Mouse (Mus musculus) G1E (cell line): ENCODE data around the gene Vsig2. TPM values are rescaled to one million over a fixed set of nuclear protein-coding genes. Genes with fewer than 3 reads are reported as not detected.

ENCODE experiments used
- ATAC-seq: 2 replicates; pipeline ENCODE4 v1.8.0; 2016; ENCODE audit warnings: mild to moderate bottlenecking; ENCODE audit not compliant: insufficient number of reproducible peaks, poor library complexity, low FRiP score, severe bottlenecking; ENCODE audit errors: extremely low read depth
- DNase-seq: peaks from one replicate; pipeline ENCODE4 v3.0.0; 2012; ENCODE audit warnings: low spot score
- H3K27me3 ChIP-seq: 2 replicates; pipeline ENCODE4 v1.6.1; 2012; ENCODE audit warnings: mild to moderate bottlenecking, low read length, inconsistent platforms; ENCODE audit not compliant: insufficient read depth
- H3K36me3 ChIP-seq: replicated peaks from 2 replicates; pipeline ENCODE3; 2012; ENCODE audit warnings: mild to moderate bottlenecking, inconsistent platforms
- H3K4me1 ChIP-seq: 2 replicates; pipeline ENCODE4 v1.6.1; 2012; ENCODE audit warnings: low read depth, low read length, inconsistent platforms, mixed read lengths; ENCODE audit not compliant: insufficient read depth
- H3K4me3 ChIP-seq: 2 replicates; pipeline ENCODE4 v1.5.1; 2012; ENCODE audit warnings: low read depth, mild to moderate bottlenecking, inconsistent platforms, low read length, moderate library complexity, mixed read lengths
- H3K9me3 ChIP-seq: replicated peaks from 2 replicates; pipeline ENCODE4 v1.6.1; 2012; ENCODE audit warnings: inconsistent platforms
- CTCF ChIP-seq: IDR thresholded peaks from 2 replicates; pipeline ENCODE4 v1.5.1; 2012; ENCODE audit warnings: low read depth, low read length, inconsistent platforms, mixed read lengths
- GATA1 ChIP-seq: IDR thresholded peaks from 2 replicates; pipeline ENCODE4 v1.6.1; 2012; ENCODE audit warnings: borderline replicate concordance, low read length, inconsistent platforms, mixed read lengths
- GATA2 ChIP-seq: IDR thresholded peaks from 2 replicates; pipeline ENCODE4 v1.6.1; 2012; ENCODE audit warnings: low read depth, low read length, inconsistent platforms, borderline replicate concordance
- POLR2AphosphoS5 ChIP-seq: IDR thresholded peaks from 2 replicates; pipeline ENCODE4 v1.6.1; 2012; ENCODE audit warnings: low read depth, low read length, inconsistent platforms; ENCODE audit not compliant: insufficient replicate concordance
- TAL1 ChIP-seq: conservative IDR thresholded peaks from 2 replicates; pipeline ENCODE4 v1.6.1; 2012; ENCODE audit warnings: low read depth, low read length, inconsistent platforms, mixed read lengths
- polyA plus RNA-seq: library from polyadenylated mRNA; stranded (reverse); fragments of >175 nt; gene quantifications from 2 replicates; pipeline ENCODE4 v1.2.3, GENCODE M21; 2012
- total RNA-seq, 2 experiments: library from RNA; stranded (forward) in 1 of 2; stranded (reverse) in 1 of 2; fragments of 200-1000 nt in 1 of 2; fragments of >200 nt in 1 of 2; fragmentation: Nextera tagmentation in 1 of 2; gene quantifications; 2 replicates each; pipeline ENCODE4 v1.2.3; 2014 to 2017

Gene Vsig2
- total and polyA plus RNA-seq, 3 experiments = 3.0 TPM; not detected in 2

DNA sequence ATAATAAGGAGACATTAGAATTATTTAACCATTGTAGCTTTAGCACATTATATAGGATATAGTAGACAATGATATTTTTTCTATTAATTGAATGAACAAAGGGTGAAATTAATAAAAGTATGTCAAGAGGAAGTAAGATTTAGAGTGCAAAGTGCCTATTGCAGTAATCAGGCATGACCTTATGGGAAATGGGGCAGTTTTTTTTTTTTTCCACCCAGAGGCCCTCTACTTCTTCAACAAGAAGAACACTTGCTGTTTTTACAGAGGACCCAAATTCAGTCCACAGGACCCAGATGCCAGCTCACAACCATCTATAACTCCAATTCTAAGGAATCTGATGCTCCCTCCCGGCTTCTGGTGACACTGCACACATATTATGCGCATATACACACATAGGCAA, 21.6 kb downstream of the Vsig2 start:
- H3K4me3 ChIP-seq = no peak overlapping the region
- H3K27me3 ChIP-seq = no peaks in the 10 kb centered on the region
- ATAC-seq (no peak), DNase-seq (no peak)
- H3K36me3 ChIP-seq = no peaks in the 10 kb centered on the region
- H3K4me1 ChIP-seq = peaks cover 74% of the 10 kb centered on the region
- H3K9me3 ChIP-seq = no peaks in the 10 kb centered on the region
- no peak for TF ChIP-seq POLR2AphosphoS5
- TF ChIP-seq CTCF = no peak
- TF ChIP-seq GATA1 = no peak
- TF ChIP-seq GATA2 = no peak
- no peak for TF ChIP-seq TAL1

DNA sequence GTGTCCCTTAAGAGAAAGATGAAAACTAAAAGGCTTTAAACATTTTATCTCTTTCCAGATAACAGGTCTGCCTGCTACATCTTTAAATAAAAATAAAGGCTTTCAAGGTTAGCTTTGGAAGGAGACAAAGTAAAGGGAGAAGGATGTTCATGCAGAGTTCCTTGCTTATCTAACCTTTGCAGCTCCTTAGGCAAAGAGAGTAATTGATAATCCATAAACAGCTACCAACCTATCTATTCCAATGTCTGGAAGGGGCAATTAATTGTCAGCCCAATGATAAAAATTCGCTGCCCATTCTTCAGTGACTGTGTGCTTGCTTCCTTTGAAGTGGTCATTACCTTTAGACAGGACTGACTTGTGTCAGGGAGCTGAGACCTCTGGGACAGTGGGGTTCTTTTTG, 24.8 kb downstream of the Vsig2 start:
- H3K36me3 ChIP-seq = no peaks in the 10 kb centered on the region
- no peak overlapping the region for H3K4me3 ChIP-seq
- ATAC-seq (peak; percentile 55), DNase-seq (no peak)
- no peaks in the 10 kb centered on the region for H3K27me3 ChIP-seq
- H3K9me3 ChIP-seq = no peaks in the 10 kb centered on the region
- peaks cover 78% of the 10 kb centered on the region for H3K4me1 ChIP-seq
- peak; percentile 79 for TF ChIP-seq TAL1
- no peak for TF ChIP-seq GATA1
- no peak for TF ChIP-seq GATA2

DNA sequence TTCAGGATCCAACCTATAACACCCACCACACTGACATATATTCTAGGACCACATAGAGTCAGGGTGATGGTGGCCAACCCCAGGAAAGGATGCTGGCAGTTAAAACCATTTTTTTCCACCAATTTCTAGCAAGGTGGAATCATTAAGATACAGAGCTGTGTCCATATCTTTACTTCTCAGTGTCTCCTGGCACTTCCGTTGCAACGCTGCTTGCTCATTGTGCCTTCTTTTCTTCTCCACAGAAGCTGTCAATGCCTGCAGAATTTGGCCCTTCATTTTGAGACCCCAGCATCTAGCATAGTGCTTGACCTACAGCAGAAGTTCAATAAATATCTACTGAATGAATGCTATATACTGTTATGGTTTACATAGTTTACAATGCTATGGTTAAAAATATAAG, 28.0 kb downstream of the Vsig2 start:
- peaks cover 97% of the 10 kb centered on the region for H3K4me1 ChIP-seq
- no peak overlapping the region for H3K4me3 ChIP-seq
- ATAC-seq (peak; percentile 47), DNase-seq (no peak)
- H3K36me3 ChIP-seq = no peaks in the 10 kb centered on the region
- H3K9me3 ChIP-seq = no peaks in the 10 kb centered on the region
- no peaks in the 10 kb centered on the region for H3K27me3 ChIP-seq
- TF ChIP-seq CTCF = no peak
- peak; percentile 71 for TF ChIP-seq TAL1
- no peak for TF ChIP-seq POLR2AphosphoS5

DNA sequence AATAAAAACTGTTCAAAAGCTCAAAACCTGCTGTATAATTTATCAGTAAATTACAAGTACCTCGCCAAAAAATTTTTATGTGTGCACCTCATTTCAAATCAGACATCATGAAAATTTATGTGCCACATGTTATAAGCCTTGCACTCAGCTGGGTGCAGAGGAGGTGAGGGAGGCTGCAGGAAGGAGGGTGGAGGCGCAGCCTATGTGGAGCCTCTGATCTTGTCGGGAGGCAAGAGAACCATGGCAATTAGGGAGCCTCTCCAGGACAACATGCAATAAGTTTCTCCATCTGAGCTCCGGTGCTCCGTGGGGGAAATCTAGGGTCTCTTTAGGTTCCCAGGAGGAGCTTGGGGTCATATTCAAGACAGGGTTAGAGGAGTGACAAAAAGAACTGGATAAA, 28.4 kb downstream of the Vsig2 start:
- ATAC-seq (peak; percentile 35; the same call in 1 of the 2 replicates), DNase-seq (no peak)
- peaks cover 97% of the 10 kb centered on the region for H3K4me1 ChIP-seq
- H3K4me3 ChIP-seq = peak overlapping the region; percentile 10; the same call in 1 of the 2 replicates
- no peaks in the 10 kb centered on the region for H3K36me3 ChIP-seq
- H3K9me3 ChIP-seq = no peaks in the 10 kb centered on the region
- no peak for TF ChIP-seq GATA1
- no peaks in the 10 kb centered on the region for H3K27me3 ChIP-seq

GRCm38 (mm10) chr9:37567892-37568604, 29.0 kb downstream of the Vsig2 start:
- Histone ChIP-seq H3K9me3 (no peaks in the 10 kb centered on the region), H3K27me3 (no peaks in the 10 kb centered on the region), H3K4me3 (peak overlapping the region; percentile 56; the same call in 1 of the 2 replicates), H3K36me3 (no peaks in the 10 kb centered on the region), H3K4me1 (peaks cover 98% of the 10 kb centered on the region)
- ATAC-seq (no peak), DNase-seq (no peak)
- no peak for TF ChIP-seq GATA2
- no peak for TF ChIP-seq GATA1
- no peak for TF ChIP-seq CTCF
- TF ChIP-seq POLR2AphosphoS5 = no peak
- TF ChIP-seq TAL1 = no peak

- no peaks in the 10 kb centered on the region for H3K36me3 ChIP-seq
- no peaks in the 10 kb centered on the region for H3K27me3 ChIP-seq
- ATAC-seq = no peak
- H3K4me3 ChIP-seq = no peak overlapping the region; the same call in 1 of the 2 replicates
- TF ChIP-seq CTCF = no peak
- TF ChIP-seq GATA1 = no peak
- TF ChIP-seq TAL1 = no peak
- no peak for TF ChIP-seq POLR2AphosphoS5
- TF ChIP-seq GATA2 = no peak
- H3K9me3 ChIP-seq = no peaks in the 10 kb centered on the region
- peaks cover 99% of the 10 kb centered on the region for H3K4me1 ChIP-seq
- no peak for DNase-seq
Observed at GRCm38 (mm10) chr9:37568605-37569214, 29.7 kb downstream of the Vsig2 start.
